Mouse (Mus musculus): ENCODE results near the gene Sptssa.

GRCm38 (mm10) chr12:54658425-54659092 lies 2.2 kb upstream of the Sptssa start:
- TF ChIP-seq CTCF (IDR thresholded peaks at IDR 0.05; ENCODE audit: insufficient read depth, low read depth, low read length) (no peak), POLR2A (IDR thresholded peaks at IDR 0.05; ENCODE audit: insufficient read depth, low read depth, low read length) (no peak)
